Mouse (Mus musculus): ENCODE measurements around the gene Col13a1.

DNA sequence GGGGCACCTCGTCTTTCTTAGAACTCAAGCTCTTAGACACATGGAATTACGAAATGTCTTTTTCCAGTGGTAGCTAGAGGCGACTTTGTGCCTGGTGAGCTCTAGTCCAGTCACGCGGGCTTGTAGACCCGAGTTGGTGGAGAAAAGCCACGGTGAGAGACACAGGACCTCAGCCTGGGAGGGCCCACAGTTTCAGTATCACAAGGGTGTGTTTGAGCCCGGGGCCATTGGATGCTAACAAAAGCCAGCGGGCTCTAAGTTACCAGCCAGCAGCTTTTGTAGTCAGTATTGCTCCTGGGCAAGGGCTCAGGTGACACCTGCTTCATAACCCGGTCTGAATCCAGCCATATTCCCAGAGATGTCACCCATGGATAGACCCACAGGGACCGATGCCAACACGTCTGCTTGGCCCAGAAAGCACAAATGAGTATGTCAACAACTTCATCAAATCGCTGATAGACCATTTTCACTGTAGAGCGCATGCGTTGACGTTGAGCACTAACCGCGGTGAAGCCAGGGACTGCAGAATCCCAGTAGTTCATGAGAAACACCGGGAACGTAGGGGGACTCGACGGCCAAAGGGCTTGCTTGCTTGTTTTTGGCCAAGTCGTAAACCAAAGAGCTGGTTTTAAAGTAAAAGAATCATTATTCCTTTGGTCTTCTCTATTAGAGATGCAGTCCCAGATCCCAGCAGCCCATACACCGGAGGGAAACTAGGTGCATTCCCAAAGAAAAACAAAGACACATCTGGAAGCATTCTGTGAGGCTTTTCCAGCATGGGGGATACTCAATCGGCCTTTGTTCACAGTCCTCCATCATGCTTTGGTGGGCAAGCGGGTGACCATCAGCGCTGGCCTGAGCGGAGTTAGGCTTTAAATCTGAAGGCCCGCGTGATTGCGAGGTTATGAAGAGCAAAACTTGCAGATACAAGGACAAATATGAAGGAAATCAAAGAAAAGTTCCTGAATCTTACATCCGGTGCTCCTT is 150.7 kb downstream of the Col13a1 start:
- no peak for TF ChIP-seq CTCF (IDR thresholded peaks at IDR 0.05; ENCODE audit: low read depth, low read length)
- TF ChIP-seq POLR2A (IDR thresholded peaks at IDR 0.05; ENCODE audit: extremely low read depth, insufficient read depth, low read length) = no peak

All from liver, adult 2 months (tissue).